Mouse (Mus musculus): Measurements from ENCODE around the gene Macrod1.

The Macrod1 gene

GRCm38 (mm10) chr19:7113574-7113973 is 57.0 kb downstream of the Macrod1 start:
- no peak for DNase-seq (ENCODE audit: low spot score)

GRCm38 (mm10) chr19:7116038-7116731 is 59.6 kb downstream of the Macrod1 start:
- peak; percentile 21 for DNase-seq (ENCODE audit: low spot score)

DNA sequence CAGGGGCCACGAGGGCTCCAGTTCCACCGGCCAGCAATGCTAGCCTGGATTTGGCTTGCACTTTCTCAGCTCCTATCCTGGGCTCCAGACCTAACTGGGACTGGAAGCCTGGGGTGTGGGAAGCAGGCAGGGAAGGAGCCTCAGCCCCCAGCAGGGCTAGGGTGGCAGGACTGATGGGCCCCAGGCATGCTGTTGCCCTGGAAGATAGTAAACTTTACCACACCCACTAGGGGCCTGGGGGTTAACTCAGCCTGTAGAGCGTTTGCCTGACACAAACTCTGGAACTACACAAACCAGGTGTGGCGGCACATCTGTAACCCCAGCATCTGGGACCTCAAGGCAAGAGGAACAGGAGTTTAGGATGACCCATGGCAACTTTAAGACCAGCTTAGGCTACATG is 60.5 kb downstream of the Macrod1 start:
- no peak for DNase-seq (ENCODE audit: low spot score)

DNA sequence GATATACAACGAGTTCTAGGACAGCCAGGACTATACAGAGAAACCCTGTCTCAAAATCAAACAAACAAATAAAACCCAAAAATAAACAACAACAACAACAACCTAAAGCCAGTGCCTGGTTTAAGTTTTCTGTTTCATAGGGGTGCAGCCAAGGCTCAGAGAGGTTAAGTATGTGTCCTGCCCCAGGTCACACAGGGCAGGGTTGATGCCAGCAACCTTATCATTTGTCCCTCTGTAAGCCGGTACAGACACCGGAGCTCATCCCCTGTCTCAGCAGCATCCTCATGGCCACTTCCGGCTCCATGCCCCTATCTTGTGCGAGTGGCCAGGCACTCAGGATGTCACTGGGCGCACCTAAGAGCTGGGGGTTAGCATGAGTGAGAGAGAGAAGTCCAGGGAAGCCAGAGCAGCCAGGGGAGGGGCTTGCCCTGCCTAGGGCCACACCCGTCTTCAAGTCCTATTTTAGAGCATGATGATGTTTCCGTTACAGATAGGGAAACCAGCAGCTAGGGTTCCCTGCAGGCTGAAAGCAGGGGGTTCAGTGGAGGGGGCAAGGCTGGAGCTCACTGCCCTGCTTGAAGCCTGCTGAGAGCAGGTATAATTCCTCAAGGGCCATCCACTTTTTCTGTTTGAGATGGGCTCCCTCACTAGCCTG is 61.2 kb downstream of the Macrod1 start:
- DNase-seq (ENCODE audit: low spot score) = no peak

DNA sequence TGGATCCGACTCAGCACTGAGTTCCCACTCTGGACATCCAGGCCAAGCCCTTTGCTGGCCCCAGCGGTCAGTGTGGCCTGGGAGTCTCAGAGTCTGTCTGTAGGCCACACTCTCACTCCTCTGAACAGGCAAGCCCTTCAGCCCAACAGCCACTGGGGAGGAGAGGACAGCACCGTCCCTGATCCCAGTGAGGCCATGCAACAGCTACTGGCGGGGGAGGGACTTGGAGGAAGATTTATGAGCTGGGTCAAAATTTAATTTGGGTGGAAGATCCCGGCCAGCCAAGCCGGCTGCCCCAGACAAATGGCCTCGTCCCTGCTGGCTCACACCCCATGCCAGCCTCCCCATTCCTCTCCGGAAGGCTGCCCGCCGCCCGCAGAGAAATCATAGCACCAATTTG is 64.6 kb downstream of the Macrod1 start:
- no peak for DNase-seq (ENCODE audit: low spot score)

GRCm38 (mm10) chr19:7122277-7122676 is 65.7 kb downstream of the Macrod1 start:
- DNase-seq (ENCODE audit: low spot score) = no peak

DNA sequence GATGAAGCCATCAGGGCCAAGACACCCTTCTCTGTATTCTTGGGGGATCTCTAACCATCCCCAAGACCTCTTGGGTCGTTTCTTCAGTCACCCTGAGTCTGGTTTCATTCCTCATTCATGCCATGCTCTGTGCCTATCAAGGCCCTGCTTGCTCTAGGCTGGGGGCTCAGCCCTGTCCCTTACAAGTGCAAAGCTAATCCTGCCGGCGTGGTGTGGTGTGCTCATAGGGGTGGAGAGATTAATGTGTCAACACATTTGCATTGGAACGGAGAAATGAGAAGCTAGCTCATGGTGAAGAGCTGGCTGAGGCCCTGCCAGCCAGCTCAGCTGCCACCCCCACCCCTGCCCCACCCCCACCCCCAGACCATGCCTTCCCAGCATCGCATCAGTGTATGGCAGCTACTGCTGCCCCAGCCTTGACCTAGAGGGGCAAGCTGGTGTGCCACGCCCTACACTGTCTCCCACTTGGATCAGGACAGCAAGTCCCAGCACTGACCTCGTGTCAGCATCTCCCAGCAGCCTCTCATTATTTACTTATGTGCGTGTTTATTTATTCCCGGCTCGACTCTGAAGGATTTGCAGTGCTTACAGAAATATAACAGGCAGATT is 66.2 kb downstream of the Macrod1 start:
- no peak for DNase-seq (ENCODE audit: low spot score)

DNA sequence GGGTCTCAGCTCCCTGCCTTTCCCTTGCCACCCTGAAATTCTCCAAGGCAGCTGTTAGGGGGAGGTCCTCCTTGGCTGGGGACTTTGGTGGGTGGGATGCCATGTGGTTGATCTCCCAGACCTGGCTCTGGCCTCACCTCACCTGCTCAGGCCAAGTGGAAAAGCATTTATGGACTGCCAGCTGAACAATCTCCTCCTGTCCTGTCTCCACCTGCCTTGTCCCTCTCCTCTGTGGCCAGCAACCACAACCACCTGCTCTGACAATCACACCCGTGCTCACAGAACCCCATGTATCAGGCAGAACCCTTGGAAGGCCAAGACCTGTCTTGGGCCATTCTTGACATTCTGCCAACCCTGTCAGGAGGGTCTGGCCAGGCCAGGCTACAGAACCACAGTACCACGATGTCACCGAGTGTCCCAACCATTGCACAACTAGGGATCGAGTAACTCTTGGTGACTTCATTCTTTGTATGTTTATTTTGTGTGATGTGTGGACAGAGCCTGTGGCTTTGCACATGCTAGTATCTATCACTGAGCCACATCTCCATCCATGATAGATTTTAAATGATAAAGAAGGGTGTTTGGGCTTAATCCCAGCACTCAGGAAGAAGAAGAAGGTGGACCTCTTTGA is 69.0 kb downstream of the Macrod1 start:
- DNase-seq (ENCODE audit: low spot score) = no peak

DNA sequence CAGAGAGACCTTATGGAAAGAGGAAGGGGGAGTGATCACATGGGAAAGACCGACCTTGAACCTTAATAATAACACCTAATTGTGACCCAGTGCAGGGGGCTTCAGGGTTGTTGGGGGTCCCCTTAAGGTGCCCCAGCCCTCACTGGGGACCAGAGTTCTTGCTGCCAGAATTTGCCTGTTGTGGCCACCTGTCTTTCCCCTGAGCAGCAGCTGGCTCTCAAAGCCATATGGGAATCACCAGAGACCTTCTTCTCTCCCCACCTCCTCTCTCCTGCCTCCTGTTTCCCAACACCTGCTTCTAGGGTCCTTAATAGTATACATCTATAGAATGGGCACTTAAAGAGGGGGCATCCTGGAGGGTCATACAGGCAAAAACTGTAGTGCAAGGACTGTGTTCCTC is 69.6 kb downstream of the Macrod1 start:
- DNase-seq (ENCODE audit: low spot score) = no peak

DNA sequence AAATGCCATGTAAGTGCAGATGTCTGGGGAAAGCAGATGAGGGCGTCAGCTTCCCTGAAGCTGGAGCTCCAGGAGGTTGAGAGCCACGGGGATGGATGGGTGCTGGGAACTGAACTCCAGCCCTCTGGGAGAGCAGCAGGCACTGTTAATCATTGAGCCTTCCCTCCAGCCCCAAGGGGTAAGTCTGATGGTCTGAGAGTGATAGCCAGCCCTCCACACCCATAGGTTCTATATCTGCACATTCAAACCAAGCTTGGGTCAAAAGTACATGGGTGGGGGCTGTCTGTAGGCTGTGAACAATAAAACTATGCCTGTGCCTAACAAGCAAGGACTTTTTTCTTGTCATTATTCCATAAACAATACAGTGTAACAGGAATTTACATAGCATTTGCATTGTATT is 70.3 kb downstream of the Macrod1 start:
- no peak for DNase-seq (ENCODE audit: low spot score)

GRCm38 (mm10) chr19:7128551-7129475 is 72.2 kb downstream of the Macrod1 start:
- DNase-seq (ENCODE audit: low spot score) = no peak

- DNase-seq (ENCODE audit: low spot score) = no peak
These were observed 73.7 kb downstream of the Macrod1 start for GRCm38 (mm10) chr19:7130317-7130716.

DNA sequence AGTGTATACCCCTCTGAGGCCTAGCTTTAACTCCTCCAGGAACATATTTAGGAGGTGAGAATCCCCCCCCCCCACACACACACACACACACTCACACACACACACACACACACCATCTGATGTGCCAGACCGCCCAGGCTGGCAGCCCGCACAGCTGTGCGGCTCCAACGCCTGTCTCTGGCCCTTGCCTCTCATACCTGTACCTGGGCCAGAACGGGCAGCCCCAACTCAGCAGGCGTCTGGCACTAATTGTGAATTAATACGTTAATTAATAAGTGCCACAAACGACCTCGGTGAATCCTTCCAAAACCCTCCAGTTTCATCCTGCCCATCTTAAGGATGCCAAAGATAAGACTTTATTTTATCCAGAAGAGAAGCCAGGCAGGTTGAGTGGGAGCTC is 76.8 kb downstream of the Macrod1 start:
- DNase-seq (ENCODE audit: low spot score) = no peak

DNA sequence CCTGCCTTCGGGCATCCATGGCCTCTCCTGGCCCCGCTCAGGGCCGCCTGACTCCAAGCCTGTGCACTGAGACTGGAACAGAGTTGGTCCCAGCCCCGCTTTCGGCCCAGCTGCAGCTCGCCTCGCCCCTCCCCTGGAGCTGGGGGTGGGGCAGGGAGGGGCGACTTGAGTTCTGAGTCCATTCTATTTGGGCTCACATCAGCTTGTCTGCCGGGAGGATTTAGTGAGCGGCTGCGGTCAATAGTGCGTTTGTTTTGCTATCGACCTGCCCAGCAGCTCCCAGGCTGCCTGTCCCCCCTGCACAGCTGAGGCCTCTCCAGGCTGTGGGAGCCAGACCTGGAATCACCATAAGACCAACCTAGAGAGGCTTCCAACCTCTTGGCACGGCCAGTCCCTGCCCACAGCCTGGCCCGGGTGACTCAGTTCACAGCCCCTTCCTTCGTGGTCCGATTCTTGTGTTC is 78.1 kb downstream of the Macrod1 start:
- DNase-seq (ENCODE audit: low spot score) = no peak

DNA sequence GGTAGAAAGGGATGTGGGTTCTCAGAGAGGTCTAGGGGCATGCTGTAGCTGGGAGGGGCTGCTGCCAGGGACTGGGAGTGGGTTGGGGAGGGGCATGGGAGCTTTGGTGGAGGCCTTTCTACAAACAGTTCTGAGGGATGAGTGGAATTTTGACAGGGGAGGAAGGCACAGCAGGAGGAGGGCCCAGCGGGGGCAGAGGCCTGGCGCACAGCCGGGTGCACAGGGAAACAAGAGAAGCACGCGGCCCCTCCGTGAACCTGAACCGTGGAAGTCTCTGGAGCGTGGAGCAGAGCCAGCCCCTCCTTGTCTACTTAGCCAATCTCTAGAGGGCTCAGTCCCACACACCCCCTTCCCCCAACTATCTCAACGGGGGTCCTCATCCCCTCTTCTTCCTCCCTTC is 78.9 kb downstream of the Macrod1 start:
- no peak for DNase-seq (ENCODE audit: low spot score)

DNA sequence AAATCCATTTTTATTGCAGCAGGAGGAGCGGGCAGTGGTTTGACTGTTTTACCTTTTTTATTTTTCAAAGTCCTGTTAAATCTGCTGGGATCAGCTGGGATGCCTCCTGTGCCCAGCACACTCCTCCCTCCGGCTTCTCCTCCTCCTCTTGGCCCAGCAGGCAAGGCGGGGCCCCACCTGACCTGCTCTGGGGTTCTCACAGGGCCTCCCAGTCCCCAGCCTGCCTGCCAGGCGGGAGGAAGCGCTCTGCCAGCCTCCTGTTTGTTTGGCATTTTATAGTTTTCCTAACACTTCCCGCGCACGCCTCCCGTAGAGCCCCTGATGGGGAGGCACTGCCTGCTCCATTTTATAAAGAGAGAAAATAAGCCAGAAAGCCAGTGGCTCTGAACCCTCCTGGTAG is 79.4 kb downstream of the Macrod1 start:
- no peak for DNase-seq (ENCODE audit: low spot score)

DNA sequence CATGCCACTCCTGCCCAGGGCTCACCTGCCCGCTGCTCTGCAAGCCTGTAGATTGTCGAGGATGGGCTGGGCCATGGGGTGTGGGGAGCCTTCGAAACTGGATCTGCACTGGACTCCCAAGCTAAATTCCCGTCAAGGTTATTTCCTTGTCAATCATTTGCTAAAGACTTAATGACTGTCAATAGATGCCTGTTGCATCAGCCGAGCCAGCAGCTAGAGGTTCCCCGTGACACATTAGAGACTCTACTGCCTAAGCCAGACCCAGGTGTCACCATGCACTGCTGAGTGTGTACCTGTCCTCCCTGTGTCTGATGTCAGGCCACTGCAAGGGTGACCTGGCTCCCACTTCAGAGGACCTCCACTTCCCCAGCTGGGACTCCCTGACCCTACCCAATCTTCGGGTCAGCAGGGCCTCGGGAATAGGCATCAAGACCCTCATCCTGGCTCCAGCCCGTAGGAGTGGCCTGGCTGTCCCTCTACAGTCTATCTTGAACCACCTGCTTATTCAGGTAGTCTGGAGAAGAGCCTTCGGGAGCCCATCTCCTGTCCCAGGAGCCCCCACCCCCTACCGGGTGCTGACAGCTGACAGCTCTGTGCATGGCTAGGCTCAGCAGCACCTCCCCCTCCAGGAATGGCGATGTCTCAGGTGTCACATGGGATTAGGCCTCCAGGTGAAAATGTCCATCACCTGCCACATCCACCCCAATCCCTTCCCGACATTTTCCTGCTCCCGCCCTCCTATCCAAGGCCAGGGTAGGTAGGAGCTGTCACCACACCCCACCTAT is 80.3 kb downstream of the Macrod1 start:
- DNase-seq (ENCODE audit: low spot score) = no peak

- DNase-seq (ENCODE audit: low spot score) = no peak
These were observed 81.7 kb downstream of the Macrod1 start for GRCm38 (mm10) chr19:7138327-7138726.

DNA sequence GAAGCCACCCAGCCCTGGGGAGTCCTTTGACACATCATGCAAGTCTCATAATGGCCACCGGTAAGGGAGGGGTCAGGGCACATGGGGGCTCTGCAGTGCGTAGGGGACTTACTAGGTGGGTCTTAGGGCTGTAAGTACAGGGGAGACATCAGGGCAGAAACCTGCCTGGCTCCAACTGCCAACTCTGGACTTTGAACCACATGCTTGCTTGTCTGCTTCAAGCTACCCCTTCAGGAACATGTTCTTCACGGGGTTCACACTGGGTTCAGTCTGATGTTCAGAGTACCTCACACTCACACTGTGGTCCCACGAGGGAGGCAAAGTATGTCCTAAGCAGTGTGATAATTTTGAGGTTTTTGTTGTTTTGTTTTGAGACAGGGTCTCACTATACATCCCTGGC is 82.7 kb downstream of the Macrod1 start:
- DNase-seq (ENCODE audit: low spot score) = no peak

DNA sequence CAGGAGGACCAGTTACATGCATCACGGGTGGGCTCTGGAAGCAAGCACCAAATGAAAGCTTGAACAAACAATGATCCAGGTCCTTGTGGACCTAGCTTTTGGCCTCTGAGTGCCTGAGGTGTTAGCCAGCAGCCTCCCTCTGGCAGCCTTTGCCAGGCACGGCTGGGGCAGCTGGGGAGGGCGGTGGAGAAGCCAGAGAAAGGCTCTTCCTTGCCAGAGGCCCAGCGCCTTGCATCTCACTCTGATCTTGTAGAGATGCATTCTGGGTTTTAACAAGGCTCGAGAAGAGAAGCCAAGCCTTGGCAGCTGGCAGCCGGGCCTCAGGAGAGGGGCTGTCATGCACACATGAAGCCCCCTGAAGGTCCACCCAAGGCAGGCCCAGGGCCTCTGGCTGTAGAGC is 83.8 kb downstream of the Macrod1 start:
- no peak for DNase-seq (ENCODE audit: low spot score)

DNA sequence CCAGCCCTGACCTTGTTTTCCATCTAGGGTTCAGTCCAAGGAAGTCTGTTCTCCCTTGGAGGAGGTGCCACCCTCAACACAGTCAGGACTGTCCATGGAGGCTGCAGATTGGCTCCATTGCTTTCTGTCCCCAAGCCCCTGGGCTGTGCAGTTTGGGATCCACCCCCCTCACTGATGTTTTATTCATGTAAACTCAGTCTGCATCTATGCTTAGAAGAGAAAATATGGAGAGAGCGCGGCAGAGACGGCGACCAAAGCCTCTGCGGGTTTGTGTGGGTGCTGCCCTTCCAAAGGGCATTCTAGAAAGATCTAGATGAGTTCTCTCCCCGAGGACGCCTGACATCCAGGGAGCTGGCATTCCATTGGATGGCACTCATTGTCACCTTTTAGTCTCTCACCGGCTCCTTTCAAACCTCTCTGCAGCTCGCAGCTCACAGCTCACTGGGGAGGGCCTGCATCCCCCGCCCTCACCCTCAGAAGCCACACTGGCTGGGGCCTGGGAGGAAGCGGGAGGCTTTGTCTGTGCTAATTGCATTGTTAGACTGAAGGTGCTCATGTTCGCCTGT is 84.3 kb downstream of the Macrod1 start:
- DNase-seq (ENCODE audit: low spot score) = no peak
